Mouse (Mus musculus) embryonic fibroblast, embryonic 13.5 days (primary cell): Measurements from ENCODE around the gene Cntfr.
"Not testable (repeated sequence)": the region's sequence is repeated elsewhere in the genome, so short reads cannot be mapped to it uniquely, and the experiment has no call there.

Source experiments
- CTCF ChIP-seq: IDR thresholded peaks from 2 replicates; pipeline ENCODE4 v1.5.1; 2011; ENCODE audit warnings: mild to moderate bottlenecking, control low read depth, low read length, moderate library complexity, borderline replicate concordance; ENCODE audit not compliant: insufficient read depth
- POLR2A ChIP-seq: IDR thresholded peaks from 2 replicates; pipeline ENCODE4 v1.6.1; 2011; ENCODE audit warnings: low read depth, mild to moderate bottlenecking, control low read depth, low read length, moderate library complexity

- not testable (repeated sequence) for TF ChIP-seq CTCF, POLR2A
Measured at GRCm38 (mm10) chr4:41700224-41700623, 3.3 kb upstream of the Cntfr start.
